Mouse (Mus musculus): ENCODE measurements at regions not wholly inside any gene's neighbourhood (a gene's known extent, or its start where the extent isn't known, plus 50 kb on each side); places are given as distances from the start of the nearest gene placed in this dataset.

DNA sequence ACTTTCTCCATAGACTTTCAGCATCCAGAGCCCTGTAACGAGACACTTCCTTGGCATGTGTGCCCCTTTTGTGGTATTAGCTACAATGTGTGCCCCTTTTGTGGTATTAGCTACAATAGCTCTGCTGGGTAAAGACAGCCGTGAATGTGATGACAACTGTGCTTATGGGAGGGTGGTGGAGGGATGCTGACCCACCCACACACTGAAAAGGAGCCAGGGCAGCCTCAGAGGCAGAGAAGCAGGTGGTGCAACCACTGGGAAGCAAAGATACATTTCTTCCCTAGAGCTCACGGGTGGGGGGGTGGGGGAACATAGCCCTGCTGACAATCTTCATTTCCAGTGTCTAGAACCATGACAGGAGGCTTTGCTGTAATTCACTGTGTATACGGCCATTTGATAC is 176.1 kb downstream of the Prdm2 start:
- TF ChIP-seq SIN3A (IDR thresholded peaks at IDR 0.05; ENCODE audit: low read length) (no peak), ZC3H11A (IDR thresholded peaks at IDR 0.05; ENCODE audit: low read depth, low read length) (no peak), ZMIZ1 (IDR thresholded peaks at IDR 0.05; ENCODE audit: low read depth, low read length) (no peak), CTCF (conservative IDR thresholded peaks at IDR 0.05 in 1 of 2, IDR thresholded peaks at IDR 0.05 in 1 of 2; ENCODE audit: low read depth in 2 of 2, low read length in 2 of 2) (no peak), HCFC1 (IDR thresholded peaks at IDR 0.05; ENCODE audit: low read depth, low read length) (no peak), E2F4 (IDR thresholded peaks at IDR 0.05; ENCODE audit: insufficient replicate concordance, low read depth, low read length) (no peak), NRF1 (IDR thresholded peaks at IDR 0.05; ENCODE audit: low read depth, low read length) (no peak)

Measured in CH12.LX (cell line).